Mouse (Mus musculus) midbrain, embryonic 16.5 days (tissue): ENCODE results near the gene Plpp3. TPM values are rescaled to one million over a fixed set of nuclear protein-coding genes. Genes with fewer than 3 reads are reported as not detected.

ENCODE experiments used
- ATAC-seq: fragments of 200-750 bp; cut with Nextera tagmentation; 2 replicates; pipeline ENCODE4 v1.8.0; 2017; ENCODE audit warnings: moderate TSS enrichment
- H3K27ac ChIP-seq: fragments of 300-500 bp; sonication (generic); 2 replicates; pipeline ENCODE4 v1.5.1; 2014; ENCODE audit warnings: mild to moderate bottlenecking, low read length, mixed read lengths
- H3K27me3 ChIP-seq: fragments of 300-500 bp; sonication (generic); 2 replicates; pipeline ENCODE4 v1.6.1; 2014; ENCODE audit warnings: low read depth, low read length, mixed read lengths; ENCODE audit not compliant: control insufficient read depth, insufficient read depth
- H3K36me3 ChIP-seq: fragments of 300-500 bp; sonication (generic); 2 replicates; pipeline ENCODE4 v1.6.1; 2014; ENCODE audit warnings: mild to moderate bottlenecking, low read length, moderate library complexity, mixed read lengths; ENCODE audit not compliant: control insufficient read depth, insufficient read depth
- H3K4me1 ChIP-seq: fragments of 300-500 bp; sonication (generic); 2 replicates; pipeline ENCODE4 v1.6.1; 2014; ENCODE audit warnings: mild to moderate bottlenecking, low read length, mixed read lengths; ENCODE audit not compliant: control insufficient read depth, insufficient read depth
- H3K4me2 ChIP-seq: fragments of 300-500 bp; sonication (generic); 2 replicates; pipeline ENCODE4 v1.6.1; 2014; ENCODE audit warnings: mild to moderate bottlenecking, low read length, mixed read lengths
- H3K4me3 ChIP-seq: fragments of 300-500 bp; sonication (generic); 2 replicates; pipeline ENCODE4 v1.5.1; 2014; ENCODE audit warnings: low read depth, mild to moderate bottlenecking, low read length, moderate library complexity, mixed read lengths
- H3K9ac ChIP-seq: fragments of 300-500 bp; sonication (generic); 2 replicates; pipeline ENCODE4 v1.6.1; 2014; ENCODE audit warnings: low read depth, low read length, mixed read lengths
- H3K9me3 ChIP-seq: fragments of 300-500 bp; sonication (generic); replicated peaks from 2 replicates; pipeline ENCODE4 v1.6.1; 2014; ENCODE audit warnings: mild to moderate bottlenecking, low read length, mixed read lengths; ENCODE audit not compliant: control insufficient read depth, poor library complexity, severe bottlenecking
- WGBS: fragments of 180-500 bp; shearing (Covaris S2); extraction: QIAGEN DNeasy Blood & Tissue Kit; methylation state at CpG from one replicate; pipeline ENCODE4 v1.1.7; 2014; 5-methylcytosine and 5-hydroxymethylcytosine counted together
- polyA plus RNA-seq: library from polyadenylated mRNA; unstranded; fragments of >200 nt; fragmentation: Nextera tagmentation; extraction: Ambion mirVana; gene quantifications from 2 replicates; pipeline ENCODE4 v1.2.1, GENCODE M21; 2015

The Plpp3 gene
- polyA plus RNA-seq, 1 experiment from 2014 or later = 102 TPM

GRCm38 (mm10) chr4:105252044-105252443 lies 94.9 kb downstream of the Plpp3 start:
- H3K4me1 ChIP-seq = no peaks in the 10 kb centered on the region
- H3K4me3 ChIP-seq = no peak overlapping the region
- H3K27ac ChIP-seq = no peak overlapping the region
- no peak overlapping the region for H3K9ac ChIP-seq
- H3K4me2 ChIP-seq = no peak overlapping the region
- no peaks in the 10 kb centered on the region for H3K36me3 ChIP-seq
- no peaks in the 10 kb centered on the region for H3K27me3 ChIP-seq
- ATAC-seq = no peak
- WGBS = 59% methylated on average over 3 of the region's 3 CpGs
- no peaks in the 10 kb centered on the region for H3K9me3 ChIP-seq

- Histone ChIP-seq H3K9me3 (no peaks in the 10 kb centered on the region), H3K27ac (no peak overlapping the region), H3K4me1 (no peaks in the 10 kb centered on the region), H3K27me3 (no peaks in the 10 kb centered on the region), H3K4me2 (no peak overlapping the region), H3K4me3 (no peak overlapping the region), H3K9ac (no peak overlapping the region), H3K36me3 (no peaks in the 10 kb centered on the region)
- ATAC-seq = no peak
- WGBS = 84% methylated on average over 5 of the region's 5 CpGs
Observed at GRCm38 (mm10) chr4:105252571-105253200, 95.5 kb downstream of the Plpp3 start.

- Histone ChIP-seq H3K36me3 (no peaks in the 10 kb centered on the region), H3K27me3 (no peaks in the 10 kb centered on the region), H3K9me3 (no peaks in the 10 kb centered on the region), H3K9ac (no peak overlapping the region), H3K4me2 (no peak overlapping the region), H3K4me1 (no peaks in the 10 kb centered on the region), H3K4me3 (no peak overlapping the region), H3K27ac (no peak overlapping the region)
- ATAC-seq = no peak
- 80% methylated on average over 6 of the region's 6 CpGs for WGBS
Observed at GRCm38 (mm10) chr4:105253453-105254341, 96.5 kb downstream of the Plpp3 start.

GRCm38 (mm10) chr4:105254365-105254764 lies 97.2 kb downstream of the Plpp3 start:
- Histone ChIP-seq H3K4me2 (no peak overlapping the region), H3K27ac (no peak overlapping the region), H3K27me3 (no peaks in the 10 kb centered on the region), H3K4me1 (no peaks in the 10 kb centered on the region), H3K36me3 (no peaks in the 10 kb centered on the region), H3K9me3 (no peaks in the 10 kb centered on the region), H3K9ac (no peak overlapping the region), H3K4me3 (no peak overlapping the region)
- no peak for ATAC-seq
- 90% methylated on average over 4 of the region's 4 CpGs for WGBS

- no peak for ATAC-seq
- Histone ChIP-seq H3K4me1 (no peaks in the 10 kb centered on the region), H3K27ac (no peak overlapping the region), H3K9me3 (no peaks in the 10 kb centered on the region), H3K36me3 (no peaks in the 10 kb centered on the region), H3K9ac (no peak overlapping the region), H3K4me2 (no peak overlapping the region), H3K4me3 (no peak overlapping the region), H3K27me3 (no peaks in the 10 kb centered on the region)
- 79% methylated on average over 3 of the region's 3 CpGs for whole genome bisulfite sequencing
Observed at GRCm38 (mm10) chr4:105255185-105255584, 98.0 kb downstream of the Plpp3 start.

GRCm38 (mm10) chr4:105257667-105258560 lies 100.8 kb downstream of the Plpp3 start:
- 88% methylated on average over 11 of the region's 11 CpGs for WGBS
- Histone ChIP-seq H3K4me2 (no peak overlapping the region), H3K36me3 (no peaks in the 10 kb centered on the region), H3K4me3 (no peak overlapping the region), H3K4me1 (no peaks in the 10 kb centered on the region), H3K9me3 (no peaks in the 10 kb centered on the region), H3K27ac (no peak overlapping the region), H3K9ac (no peak overlapping the region), H3K27me3 (no peaks in the 10 kb centered on the region)
- ATAC-seq = no peak

- H3K27me3 ChIP-seq = no peaks in the 10 kb centered on the region
- no peak for ATAC-seq
- 74% methylated on average over 2 of the region's 2 CpGs for WGBS
- H3K4me3 ChIP-seq = no peak overlapping the region
- H3K9me3 ChIP-seq = no peaks in the 10 kb centered on the region
- H3K4me1 ChIP-seq = no peaks in the 10 kb centered on the region
- no peaks in the 10 kb centered on the region for H3K36me3 ChIP-seq
- no peak overlapping the region for H3K4me2 ChIP-seq
- no peak overlapping the region for H3K27ac ChIP-seq
- no peak overlapping the region for H3K9ac ChIP-seq
Observed at GRCm38 (mm10) chr4:105260385-105260784, 103.2 kb downstream of the Plpp3 start.

GRCm38 (mm10) chr4:105260893-105261769 lies 104.0 kb downstream of the Plpp3 start:
- Histone ChIP-seq H3K9ac (no peak overlapping the region), H3K36me3 (no peaks in the 10 kb centered on the region), H3K9me3 (no peaks in the 10 kb centered on the region), H3K4me2 (no peak overlapping the region), H3K27ac (no peak overlapping the region), H3K27me3 (no peaks in the 10 kb centered on the region), H3K4me1 (no peaks in the 10 kb centered on the region), H3K4me3 (no peak overlapping the region)
- WGBS = 87% methylated on average over 9 of the region's 9 CpGs
- no peak for ATAC-seq
